Comparison of ENCODE assay signal across 8 mouse cellular contexts in the genomic region with DNA sequence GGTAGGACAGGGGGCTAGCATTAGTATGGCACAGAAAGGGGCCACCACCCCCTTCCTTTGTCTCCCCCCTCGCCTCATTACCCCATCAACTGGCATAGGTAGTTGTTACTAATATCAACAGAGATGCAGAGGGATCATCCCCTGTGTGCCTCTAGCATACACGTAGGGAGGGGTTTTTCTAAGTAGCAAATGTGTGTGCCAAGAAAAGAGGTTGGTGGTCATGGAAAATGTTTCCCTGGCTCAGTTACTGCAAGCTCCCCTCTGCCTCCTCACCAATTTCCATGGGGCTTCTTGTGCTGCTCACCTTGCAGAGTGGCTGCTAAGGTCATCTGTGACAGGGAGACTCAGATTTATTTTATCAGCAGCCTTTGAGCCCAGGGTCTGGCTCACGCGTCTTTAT. TPM values are rescaled to one million over a fixed set of nuclear protein-coding genes. Genes with fewer than 3 reads are reported as not detected.
DNase-seq lines count a peak whose midpoint lies in the region; ATAC-seq and TF ChIP-seq lines count a peak whose summit lies in the region.

No protein-coding gene starts in this region.

- DNase-seq in testis, postnatal 10 days (ENCODE audit: low spot score), result no peak
- no peak for DNase-seq in liver, embryonic 11.5 days (ENCODE audit: low spot score)
- no peak for DNase-seq in stomach, postnatal 0 days (ENCODE audit: low spot score)
- no peak for DNase-seq in left cerebral cortex, adult 8-10 months (ENCODE audit: low spot score in 2 of 2)
- DNase-seq in cerebellum, adult 18-20 months, result no peak
- no peak for DNase-seq in spleen, postnatal 10 days (ENCODE audit: low spot score in 2 of 2)

- TF ChIP-seq EP300 in stomach, postnatal 0 days (optimal IDR thresholded peaks at IDR 0.05), result no peak

- H3K4me3 ChIP-seq in testis, adult 2 months (ENCODE audit: control insufficient read depth, low read depth, low read length), result peak overlapping the region; percentile 88
- H3K4me3 ChIP-seq in heart, embryonic 13.5 days, result peak overlapping the region; percentile 92
- H3K4me3 ChIP-seq in liver, embryonic 11.5 days (ENCODE audit: low read depth, low read length), result peak overlapping the region; percentile 70
- H3K4me3 ChIP-seq in stomach, postnatal 0 days (ENCODE audit: low read depth, low read length), result peak overlapping the region; percentile 83

- peaks cover 6% of the 10 kb centered on the region for H3K27me3 ChIP-seq in testis, adult 2 months (ENCODE audit: control insufficient read depth, insufficient read depth, low read length)
- no peaks in the 10 kb centered on the region for H3K27me3 ChIP-seq in heart, embryonic 13.5 days (replicated peaks)
- H3K27me3 ChIP-seq in liver, embryonic 11.5 days (replicated peaks; ENCODE audit: control insufficient read depth, insufficient read depth, low read length), result peaks cover 49% of the 10 kb centered on the region
- no peaks in the 10 kb centered on the region for H3K27me3 ChIP-seq in stomach, postnatal 0 days (ENCODE audit: control insufficient read depth, insufficient read depth, low read length)

- no peaks in the 10 kb centered on the region for H3K9me3 ChIP-seq in heart, embryonic 13.5 days
- H3K9me3 ChIP-seq in liver, embryonic 11.5 days (ENCODE audit: control insufficient read depth, low read length), result no peaks in the 10 kb centered on the region
- no peaks in the 10 kb centered on the region for H3K9me3 ChIP-seq in stomach, postnatal 0 days (ENCODE audit: control insufficient read depth, low read length)

- no peak for TF ChIP-seq CTCF in testis, adult 2 months (IDR thresholded peaks at IDR 0.05; ENCODE audit: control insufficient read depth, insufficient read depth, insufficient replicate concordance, low read depth, low read length)
- no peak for TF ChIP-seq CTCF in stomach, postnatal 0 days (IDR thresholded peaks at IDR 0.05; ENCODE audit: low read depth)

- 1% methylated on average over 4 of the region's 4 CpGs for WGBS in heart, embryonic 13.5 days
- WGBS in liver, embryonic 11.5 days, result 13% methylated on average over 4 of the region's 4 CpGs
- 16% methylated on average over 4 of the region's 4 CpGs for WGBS in stomach, postnatal 0 days

- H3K36me3 ChIP-seq in testis, adult 2 months (ENCODE audit: control insufficient read depth, insufficient read depth, low read length), result no peaks in the 10 kb centered on the region
- H3K36me3 ChIP-seq in heart, embryonic 13.5 days, result peaks cover 43% of the 10 kb centered on the region
- H3K36me3 ChIP-seq in liver, embryonic 11.5 days (ENCODE audit: control insufficient read depth, insufficient read depth, low read length), result peaks cover 17% of the 10 kb centered on the region
- peaks cover 27% of the 10 kb centered on the region for H3K36me3 ChIP-seq in stomach, postnatal 0 days (ENCODE audit: control insufficient read depth, insufficient read depth, low read length)

- H3K4me2 ChIP-seq in heart, embryonic 13.5 days, result peak overlapping the region; percentile 90
- peak overlapping the region; percentile 87 for H3K4me2 ChIP-seq in liver, embryonic 11.5 days
- peak overlapping the region; percentile 87 for H3K4me2 ChIP-seq in stomach, postnatal 0 days (replicated peaks; ENCODE audit: low read depth)

- H3K4me1 ChIP-seq in testis, adult 2 months (ENCODE audit: control insufficient read depth, insufficient read depth, low read length), result peaks cover 9% of the 10 kb centered on the region
- H3K4me1 ChIP-seq in heart, embryonic 13.5 days, result peaks cover 77% of the 10 kb centered on the region
- peaks cover 35% of the 10 kb centered on the region for H3K4me1 ChIP-seq in liver, embryonic 11.5 days (replicated peaks; ENCODE audit: control insufficient read depth, insufficient read depth, low read length)
- peaks cover 6% of the 10 kb centered on the region; the same call in 1 of the 2 replicates for H3K4me1 ChIP-seq in stomach, postnatal 0 days (replicated peaks; ENCODE audit: control insufficient read depth, insufficient read depth)

- ATAC-seq in heart, embryonic 13.5 days (ENCODE audit: extremely low read depth, insufficient number of reproducible peaks, low FRiP score, low TSS enrichment), result no peak
- no peak for ATAC-seq in liver, embryonic 11.5 days (replicated peaks; ENCODE audit: low FRiP score)
- ATAC-seq in stomach, postnatal 0 days (ENCODE audit: low FRiP score, low TSS enrichment), result no peak

- no peak for TF ChIP-seq POLR2A in testis, adult 2 months (IDR thresholded peaks at IDR 0.05; ENCODE audit: control insufficient read depth, low read depth, low read length)

- peak overlapping the region; percentile 99 for H3K9ac ChIP-seq in heart, embryonic 13.5 days
- peak overlapping the region; percentile 80 for H3K9ac ChIP-seq in liver, embryonic 11.5 days (ENCODE audit: low read depth, low read length)
- H3K9ac ChIP-seq in stomach, postnatal 0 days (ENCODE audit: low read length), result peak overlapping the region; percentile 97

- no peak overlapping the region for H3K27ac ChIP-seq in testis, adult 2 months (ENCODE audit: control insufficient read depth, insufficient read depth, low read depth, low read length)
- peak overlapping the region; percentile 99 for H3K27ac ChIP-seq in heart, embryonic 13.5 days (replicated peaks)
- peak overlapping the region; percentile 88; the same call in 1 of the 2 replicates for H3K27ac ChIP-seq in liver, embryonic 11.5 days (ENCODE audit: low read depth, low read length)
- H3K27ac ChIP-seq in stomach, postnatal 0 days (replicated peaks), result peak overlapping the region; percentile 98

RNA-seq across cellular contexts. Expression of a gene that starts 2.6 kb away (rescaled TPM):
- polyA plus RNA-seq in testis, adult 2 months (2012; rRNA removed), result 2.6 TPM in 2 replicates
- 35.9 and 36.6 TPM in 2 replicates for polyA plus RNA-seq in heart, embryonic 13.5 days (2015; fragmentation: Nextera tagmentation; extraction: Ambion mirVana)
- polyA plus RNA-seq in liver, embryonic 11.5 days (2014; fragmentation: Nextera tagmentation; extraction: Ambion mirVana), result 17.4 and 18.8 TPM in 2 replicates
- 18.6 and 22.7 TPM in 2 replicates for polyA plus RNA-seq in stomach, postnatal 0 days (2015; fragmentation: Nextera tagmentation; extraction: Ambion mirVana)
- total RNA-seq in left cerebral cortex, adult 8-10 months (2022), result 10 to 100 TPM; 16.5 to 25.1 (median 18.6) TPM
